Mouse (Mus musculus): Measurements from ENCODE around the gene Fam241a. TPM values are rescaled to one million over a fixed set of nuclear protein-coding genes. Genes with fewer than 3 reads are reported as not detected.

The Fam241a gene
- polyA plus RNA-seq, 1 experiment from 2014 or later: 3.0 TPM

- no peaks in the 10 kb centered on the region for H3K36me3 ChIP-seq (ENCODE audit: control insufficient read depth, insufficient read depth, low read length)
- no peak overlapping the region for H3K9ac ChIP-seq (ENCODE audit: low read depth, low read length)
- no peak overlapping the region for H3K27ac ChIP-seq (ENCODE audit: low read length)
- 66% methylated on average over 2 of the region's 2 CpGs for WGBS
- no peaks in the 10 kb centered on the region for H3K9me3 ChIP-seq (ENCODE audit: control insufficient read depth, low read length)
- H3K4me3 ChIP-seq (ENCODE audit: low read length): no peak overlapping the region
- no peak overlapping the region for H3K4me2 ChIP-seq (ENCODE audit: low read depth, low read length)
- H3K4me1 ChIP-seq (ENCODE audit: control insufficient read depth, insufficient read depth, low read length): peaks cover 5% of the 10 kb centered on the region
- no peak for ATAC-seq
- no peaks in the 10 kb centered on the region for H3K27me3 ChIP-seq (replicated peaks; ENCODE audit: control insufficient read depth, insufficient read depth, low read length)
Measured at GRCm38 (mm10) chr3:127881684-127882083, 14.4 kb downstream of the Fam241a start.

- H3K9me3 ChIP-seq (ENCODE audit: control insufficient read depth, low read length): no peaks in the 10 kb centered on the region
- 87% methylated on average over 3 of the region's 3 CpGs for WGBS
- no peak for ATAC-seq
- H3K4me2 ChIP-seq (ENCODE audit: low read depth, low read length): no peak overlapping the region
- no peak overlapping the region for H3K27ac ChIP-seq (ENCODE audit: low read length)
- H3K4me1 ChIP-seq (ENCODE audit: control insufficient read depth, insufficient read depth, low read length): peaks cover 5% of the 10 kb centered on the region
- no peak overlapping the region for H3K9ac ChIP-seq (ENCODE audit: low read depth, low read length)
- H3K27me3 ChIP-seq (replicated peaks; ENCODE audit: control insufficient read depth, insufficient read depth, low read length): no peaks in the 10 kb centered on the region
- no peaks in the 10 kb centered on the region for H3K36me3 ChIP-seq (ENCODE audit: control insufficient read depth, insufficient read depth, low read length)
- H3K4me3 ChIP-seq (ENCODE audit: low read length): no peak overlapping the region
Measured at GRCm38 (mm10) chr3:127879968-127880367, 16.2 kb downstream of the Fam241a start.

GRCm38 (mm10) chr3:127875509-127875908, 20.6 kb downstream of the Fam241a start:
- Histone ChIP-seq H3K4me3 (ENCODE audit: low read length) (no peak overlapping the region), H3K9me3 (ENCODE audit: control insufficient read depth, low read length) (no peaks in the 10 kb centered on the region), H3K4me2 (ENCODE audit: low read depth, low read length) (no peak overlapping the region), H3K36me3 (ENCODE audit: control insufficient read depth, insufficient read depth, low read length) (no peaks in the 10 kb centered on the region), H3K9ac (ENCODE audit: low read depth, low read length) (no peak overlapping the region), H3K27me3 (replicated peaks; ENCODE audit: control insufficient read depth, insufficient read depth, low read length) (no peaks in the 10 kb centered on the region), H3K27ac (ENCODE audit: low read length) (no peak overlapping the region), H3K4me1 (ENCODE audit: control insufficient read depth, insufficient read depth, low read length) (no peaks in the 10 kb centered on the region)
- WGBS: 75% methylated on average over 2 of the region's 2 CpGs
- ATAC-seq: no peak

- no peaks in the 10 kb centered on the region for H3K9me3 ChIP-seq (ENCODE audit: control insufficient read depth, low read length)
- 72% methylated on average over 7 of the region's 7 CpGs for WGBS
- no peak overlapping the region for H3K9ac ChIP-seq (ENCODE audit: low read depth, low read length)
- no peak overlapping the region for H3K27ac ChIP-seq (ENCODE audit: low read length)
- no peaks in the 10 kb centered on the region for H3K27me3 ChIP-seq (replicated peaks; ENCODE audit: control insufficient read depth, insufficient read depth, low read length)
- no peak overlapping the region for H3K4me2 ChIP-seq (ENCODE audit: low read depth, low read length)
- no peaks in the 10 kb centered on the region for H3K4me1 ChIP-seq (ENCODE audit: control insufficient read depth, insufficient read depth, low read length)
- H3K4me3 ChIP-seq (ENCODE audit: low read length): no peak overlapping the region
- no peaks in the 10 kb centered on the region for H3K36me3 ChIP-seq (ENCODE audit: control insufficient read depth, insufficient read depth, low read length)
- ATAC-seq: no peak
Measured at GRCm38 (mm10) chr3:127875059-127875458, 21.1 kb downstream of the Fam241a start.

- ATAC-seq: no peak
- no peak overlapping the region for H3K4me2 ChIP-seq (ENCODE audit: low read depth, low read length)
- 31% methylated on average over 4 of the region's 4 CpGs for WGBS
Measured at GRCm38 (mm10) chr3:127874254-127874883, 21.8 kb downstream of the Fam241a start.

GRCm38 (mm10) chr3:127871575-127871974, 24.5 kb downstream of the Fam241a start:
- H3K36me3 ChIP-seq (ENCODE audit: control insufficient read depth, insufficient read depth, low read length): no peaks in the 10 kb centered on the region
- no peak for ATAC-seq
- H3K27me3 ChIP-seq (replicated peaks; ENCODE audit: control insufficient read depth, insufficient read depth, low read length): no peaks in the 10 kb centered on the region
- no peak overlapping the region for H3K4me3 ChIP-seq (ENCODE audit: low read length)
- H3K9ac ChIP-seq (ENCODE audit: low read depth, low read length): no peak overlapping the region
- H3K9me3 ChIP-seq (ENCODE audit: control insufficient read depth, low read length): no peaks in the 10 kb centered on the region
- 75% methylated on average over 9 of the region's 9 CpGs for WGBS
- no peaks in the 10 kb centered on the region for H3K4me1 ChIP-seq (ENCODE audit: control insufficient read depth, insufficient read depth, low read length)
- no peak overlapping the region for H3K4me2 ChIP-seq (ENCODE audit: low read depth, low read length)
- no peak overlapping the region for H3K27ac ChIP-seq (ENCODE audit: low read length)

More at GRCm38 (mm10) chr3:127874254-127874883, 21.8 kb downstream of the Fam241a start:
- Histone ChIP-seq H3K4me1 (ENCODE audit: control insufficient read depth, insufficient read depth, low read length) (no peaks in the 10 kb centered on the region), H3K9ac (ENCODE audit: low read depth, low read length) (no peak overlapping the region), H3K27me3 (replicated peaks; ENCODE audit: control insufficient read depth, insufficient read depth, low read length) (no peaks in the 10 kb centered on the region), H3K9me3 (ENCODE audit: control insufficient read depth, low read length) (no peaks in the 10 kb centered on the region), H3K36me3 (ENCODE audit: control insufficient read depth, insufficient read depth, low read length) (no peaks in the 10 kb centered on the region), H3K4me3 (ENCODE audit: low read length) (no peak overlapping the region), H3K27ac (ENCODE audit: low read length) (no peak overlapping the region)

GRCm38 (mm10) chr3:127868880-127869279, 27.2 kb downstream of the Fam241a start:
- Histone ChIP-seq H3K4me1 (ENCODE audit: control insufficient read depth, insufficient read depth, low read length) (peaks cover 4% of the 10 kb centered on the region; the same call in 1 of the 2 replicates), H3K27me3 (replicated peaks; ENCODE audit: control insufficient read depth, insufficient read depth, low read length) (no peaks in the 10 kb centered on the region), H3K27ac (ENCODE audit: low read length) (no peak overlapping the region), H3K9ac (ENCODE audit: low read depth, low read length) (no peak overlapping the region), H3K36me3 (ENCODE audit: control insufficient read depth, insufficient read depth, low read length) (no peaks in the 10 kb centered on the region), H3K9me3 (ENCODE audit: control insufficient read depth, low read length) (no peaks in the 10 kb centered on the region), H3K4me3 (ENCODE audit: low read length) (no peak overlapping the region), H3K4me2 (ENCODE audit: low read depth, low read length) (no peak overlapping the region)
- 59% methylated on average over 5 of the region's 5 CpGs for WGBS
- no peak for ATAC-seq

GRCm38 (mm10) chr3:127868046-127868758, 27.9 kb downstream of the Fam241a start:
- H3K36me3 ChIP-seq (ENCODE audit: control insufficient read depth, insufficient read depth, low read length): no peaks in the 10 kb centered on the region
- H3K4me1 ChIP-seq (ENCODE audit: control insufficient read depth, insufficient read depth, low read length): peaks cover 4% of the 10 kb centered on the region; the same call in 1 of the 2 replicates
- H3K4me3 ChIP-seq (ENCODE audit: low read length): no peak overlapping the region
- WGBS: 85% methylated on average over 9 of the region's 9 CpGs
- no peaks in the 10 kb centered on the region for H3K27me3 ChIP-seq (replicated peaks; ENCODE audit: control insufficient read depth, insufficient read depth, low read length)
- H3K4me2 ChIP-seq (ENCODE audit: low read depth, low read length): no peak overlapping the region
- H3K9me3 ChIP-seq (ENCODE audit: control insufficient read depth, low read length): no peaks in the 10 kb centered on the region
- no peak overlapping the region for H3K9ac ChIP-seq (ENCODE audit: low read depth, low read length)
- no peak for ATAC-seq
- H3K27ac ChIP-seq (ENCODE audit: low read length): no peak overlapping the region

- H3K27ac ChIP-seq (ENCODE audit: low read length): no peak overlapping the region
Measured at GRCm38 (mm10) chr3:127864242-127864641, 31.9 kb downstream of the Fam241a start.

More at GRCm38 (mm10) chr3:127864242-127864641, 31.9 kb downstream of the Fam241a start:
- WGBS: 21% methylated on average over 2 of the region's 2 CpGs
- H3K9me3 ChIP-seq (ENCODE audit: control insufficient read depth, low read length): no peaks in the 10 kb centered on the region
- H3K36me3 ChIP-seq (ENCODE audit: control insufficient read depth, insufficient read depth, low read length): no peaks in the 10 kb centered on the region
- no peak overlapping the region for H3K4me2 ChIP-seq (ENCODE audit: low read depth, low read length)
- no peak for ATAC-seq
- H3K4me1 ChIP-seq (ENCODE audit: control insufficient read depth, insufficient read depth, low read length): peaks cover 4% of the 10 kb centered on the region; the same call in 1 of the 2 replicates
- no peak overlapping the region for H3K9ac ChIP-seq (ENCODE audit: low read depth, low read length)
- H3K4me3 ChIP-seq (ENCODE audit: low read length): no peak overlapping the region
- H3K27me3 ChIP-seq (replicated peaks; ENCODE audit: control insufficient read depth, insufficient read depth, low read length): no peaks in the 10 kb centered on the region

Data from intestine, embryonic 16.5 days (tissue).